Mouse (Mus musculus): ENCODE measurements around the gene Krtap1-3. TPM values are rescaled to one million over a fixed set of nuclear protein-coding genes. Genes with fewer than 3 reads are reported as not detected.

The Krtap1-3 gene
- polyA plus RNA-seq (2015; fragmentation: Nextera tagmentation; extraction: Ambion mirVana): not detected in 2 replicates

GRCm38 (mm10) chr11:99590981-99591380, at the start of gene Krtap1-3:
Gene Krtap1-3, minus strand, starts transcription at chr11:99591339.
- Histone ChIP-seq H3K9ac (ENCODE audit: low read length) (no peak within 1 kb of the TSS), H3K36me3 (ENCODE audit: control insufficient read depth, insufficient read depth) (no peaks in the 10 kb centered on the region), H3K4me1 (ENCODE audit: control insufficient read depth, insufficient read depth, low read length) (no peaks in the 10 kb centered on the region), H3K9me3 (replicated peaks; ENCODE audit: control insufficient read depth, low read length) (no peaks in the 10 kb centered on the region), H3K27me3 (ENCODE audit: control insufficient read depth, insufficient read depth, low read length) (no peaks in the 10 kb centered on the region), H3K27ac (ENCODE audit: low read length) (no peak within 1 kb of the TSS), H3K4me2 (ENCODE audit: low read depth, low read length) (no peak within 1 kb of the TSS), H3K4me3 (ENCODE audit: low read length) (no peak within 1 kb of the TSS)
- ATAC-seq (replicated peaks; ENCODE audit: extremely low read depth, insufficient read depth, low FRiP score): no peak
- WGBS: 79% methylated on average over 6 of the region's 6 CpGs

- no peaks in the 10 kb centered on the region for H3K9me3 ChIP-seq (replicated peaks; ENCODE audit: control insufficient read depth, low read length)
- H3K27me3 ChIP-seq (ENCODE audit: control insufficient read depth, insufficient read depth, low read length): no peaks in the 10 kb centered on the region
- no peaks in the 10 kb centered on the region for H3K36me3 ChIP-seq (ENCODE audit: control insufficient read depth, insufficient read depth)
- H3K4me1 ChIP-seq (ENCODE audit: control insufficient read depth, insufficient read depth, low read length): no peaks in the 10 kb centered on the region
- H3K4me2 ChIP-seq (ENCODE audit: low read depth, low read length): no peak overlapping the region
- no peak for ATAC-seq (replicated peaks; ENCODE audit: extremely low read depth, insufficient read depth, low FRiP score)
- 14% methylated on average over 1 of the region's 1 CpGs for WGBS
- no peak overlapping the region for H3K4me3 ChIP-seq (ENCODE audit: low read length)
- H3K9ac ChIP-seq (ENCODE audit: low read length): no peak overlapping the region
- H3K27ac ChIP-seq (ENCODE audit: low read length): no peak overlapping the region
Measured at GRCm38 (mm10) chr11:99640926-99641325, 49.8 kb upstream of the Krtap1-3 start.

GRCm38 (mm10) chr11:99637086-99637485, 45.9 kb upstream of the Krtap1-3 start:
- Histone ChIP-seq H3K9me3 (replicated peaks; ENCODE audit: control insufficient read depth, low read length) (no peaks in the 10 kb centered on the region), H3K4me1 (ENCODE audit: control insufficient read depth, insufficient read depth, low read length) (no peaks in the 10 kb centered on the region), H3K4me3 (ENCODE audit: low read length) (no peak overlapping the region), H3K36me3 (ENCODE audit: control insufficient read depth, insufficient read depth) (no peaks in the 10 kb centered on the region), H3K4me2 (ENCODE audit: low read depth, low read length) (no peak overlapping the region), H3K27ac (ENCODE audit: low read length) (no peak overlapping the region), H3K27me3 (ENCODE audit: control insufficient read depth, insufficient read depth, low read length) (no peaks in the 10 kb centered on the region), H3K9ac (ENCODE audit: low read length) (no peak overlapping the region)
- WGBS: 38% methylated on average over 1 of the region's 1 CpGs
- no peak for ATAC-seq (replicated peaks; ENCODE audit: extremely low read depth, insufficient read depth, low FRiP score)

GRCm38 (mm10) chr11:99634653-99635134, 43.6 kb upstream of the Krtap1-3 start, which contains the start of gene Krtap4-2:
Gene Krtap4-2, minus strand, starts transcription at chr11:99635084.
- 36% methylated on average over 8 of the region's 8 CpGs for WGBS
- H3K9me3 ChIP-seq (replicated peaks; ENCODE audit: control insufficient read depth, low read length): no peaks in the 10 kb centered on the region

GRCm38 (mm10) chr11:99633293-99633692, 42.2 kb upstream of the Krtap1-3 start:
- Histone ChIP-seq H3K4me3 (ENCODE audit: low read length) (no peak overlapping the region), H3K9ac (ENCODE audit: low read length) (no peak overlapping the region), H3K4me2 (ENCODE audit: low read depth, low read length) (no peak overlapping the region), H3K27me3 (ENCODE audit: control insufficient read depth, insufficient read depth, low read length) (0 out of 2 replicates have a peak, but pooled peaks cover 3% of the 10 kb centered on the region), H3K4me1 (ENCODE audit: control insufficient read depth, insufficient read depth, low read length) (no peaks in the 10 kb centered on the region), H3K9me3 (replicated peaks; ENCODE audit: control insufficient read depth, low read length) (no peaks in the 10 kb centered on the region), H3K27ac (ENCODE audit: low read length) (no peak overlapping the region), H3K36me3 (ENCODE audit: control insufficient read depth, insufficient read depth) (no peaks in the 10 kb centered on the region)
- WGBS: 45% methylated on average over 2 of the region's 2 CpGs
- ATAC-seq (replicated peaks; ENCODE audit: extremely low read depth, insufficient read depth, low FRiP score): no peak

More at GRCm38 (mm10) chr11:99634653-99635134, 43.6 kb upstream of the Krtap1-3 start, which contains the start of gene Krtap4-2:
- Histone ChIP-seq H3K27ac (ENCODE audit: low read length) (no peak within 1 kb of the TSS), H3K36me3 (ENCODE audit: control insufficient read depth, insufficient read depth) (no peaks in the 10 kb centered on the region), H3K4me1 (ENCODE audit: control insufficient read depth, insufficient read depth, low read length) (no peaks in the 10 kb centered on the region), H3K4me2 (ENCODE audit: low read depth, low read length) (no peak within 1 kb of the TSS), H3K4me3 (ENCODE audit: low read length) (no peak within 1 kb of the TSS), H3K27me3 (ENCODE audit: control insufficient read depth, insufficient read depth, low read length) (0 out of 2 replicates have a peak, but pooled peaks cover 3% of the 10 kb centered on the region), H3K9ac (ENCODE audit: low read length) (no peak within 1 kb of the TSS)
- no peak for ATAC-seq (replicated peaks; ENCODE audit: extremely low read depth, insufficient read depth, low FRiP score)

GRCm38 (mm10) chr11:99630890-99631289, 39.8 kb upstream of the Krtap1-3 start:
- Histone ChIP-seq H3K9me3 (replicated peaks; ENCODE audit: control insufficient read depth, low read length) (no peaks in the 10 kb centered on the region), H3K27me3 (ENCODE audit: control insufficient read depth, insufficient read depth, low read length) (0 out of 2 replicates have a peak, but pooled peaks cover 3% of the 10 kb centered on the region), H3K9ac (ENCODE audit: low read length) (no peak overlapping the region), H3K4me3 (ENCODE audit: low read length) (no peak overlapping the region), H3K4me1 (ENCODE audit: control insufficient read depth, insufficient read depth, low read length) (no peaks in the 10 kb centered on the region), H3K36me3 (ENCODE audit: control insufficient read depth, insufficient read depth) (no peaks in the 10 kb centered on the region), H3K4me2 (ENCODE audit: low read depth, low read length) (no peak overlapping the region), H3K27ac (ENCODE audit: low read length) (no peak overlapping the region)
- ATAC-seq (replicated peaks; ENCODE audit: extremely low read depth, insufficient read depth, low FRiP score): no peak
- WGBS: 67% methylated on average over 3 of the region's 3 CpGs

- ATAC-seq (replicated peaks; ENCODE audit: extremely low read depth, insufficient read depth, low FRiP score): no peak
- H3K36me3 ChIP-seq (ENCODE audit: control insufficient read depth, insufficient read depth): no peaks in the 10 kb centered on the region
- H3K4me1 ChIP-seq (ENCODE audit: control insufficient read depth, insufficient read depth, low read length): no peaks in the 10 kb centered on the region
- H3K27me3 ChIP-seq (ENCODE audit: control insufficient read depth, insufficient read depth, low read length): 0 out of 2 replicates have a peak, but pooled peaks cover 3% of the 10 kb centered on the region
- H3K9ac ChIP-seq (ENCODE audit: low read length): no peak within 1 kb of the TSS
- no peak within 1 kb of the TSS for H3K27ac ChIP-seq (ENCODE audit: low read length)
- H3K4me3 ChIP-seq (ENCODE audit: low read length): no peak within 1 kb of the TSS
- 71% methylated on average over 4 of the region's 4 CpGs for WGBS
- no peak within 1 kb of the TSS for H3K4me2 ChIP-seq (ENCODE audit: low read depth, low read length)
- H3K9me3 ChIP-seq (replicated peaks; ENCODE audit: control insufficient read depth, low read length): no peaks in the 10 kb centered on the region
Measured at GRCm38 (mm10) chr11:99628138-99628537, 37.0 kb upstream of the Krtap1-3 start, which contains the start of gene Krtap4-1. Gene Krtap4-1, minus strand, starts transcription at chr11:99628238.

GRCm38 (mm10) chr11:99620335-99620734, 29.2 kb upstream of the Krtap1-3 start, which contains the start of gene Gm11562:
Gene Gm11562, minus strand, starts transcription at chr11:99620435.
- no peak within 1 kb of the TSS for H3K27ac ChIP-seq (ENCODE audit: low read length)
- no peaks in the 10 kb centered on the region for H3K4me1 ChIP-seq (ENCODE audit: control insufficient read depth, insufficient read depth, low read length)
- no peaks in the 10 kb centered on the region for H3K36me3 ChIP-seq (ENCODE audit: control insufficient read depth, insufficient read depth)
- ATAC-seq (replicated peaks; ENCODE audit: extremely low read depth, insufficient read depth, low FRiP score): no peak
- H3K4me2 ChIP-seq (ENCODE audit: low read depth, low read length): no peak within 1 kb of the TSS
- no peak within 1 kb of the TSS for H3K9ac ChIP-seq (ENCODE audit: low read length)
- H3K4me3 ChIP-seq (ENCODE audit: low read length): no peak within 1 kb of the TSS
- H3K27me3 ChIP-seq (ENCODE audit: control insufficient read depth, insufficient read depth, low read length): no peaks in the 10 kb centered on the region
- WGBS: 65% methylated on average over 2 of the region's 2 CpGs
- H3K9me3 ChIP-seq (replicated peaks; ENCODE audit: control insufficient read depth, low read length): no peaks in the 10 kb centered on the region

GRCm38 (mm10) chr11:99614796-99615363, 23.7 kb upstream of the Krtap1-3 start, which contains the start of gene Krtap2-4:
Gene Krtap2-4, minus strand, starts transcription at chr11:99614846.
- WGBS: 61% methylated on average over 3 of the region's 3 CpGs

More at GRCm38 (mm10) chr11:99614796-99615363, 23.7 kb upstream of the Krtap1-3 start, which contains the start of gene Krtap2-4:
- Histone ChIP-seq H3K27me3 (ENCODE audit: control insufficient read depth, insufficient read depth, low read length) (no peaks in the 10 kb centered on the region), H3K27ac (ENCODE audit: low read length) (no peak within 1 kb of the TSS), H3K9ac (ENCODE audit: low read length) (no peak within 1 kb of the TSS), H3K4me3 (ENCODE audit: low read length) (no peak within 1 kb of the TSS), H3K9me3 (replicated peaks; ENCODE audit: control insufficient read depth, low read length) (no peaks in the 10 kb centered on the region), H3K4me2 (ENCODE audit: low read depth, low read length) (no peak within 1 kb of the TSS), H3K36me3 (ENCODE audit: control insufficient read depth, insufficient read depth) (no peaks in the 10 kb centered on the region), H3K4me1 (ENCODE audit: control insufficient read depth, insufficient read depth, low read length) (no peaks in the 10 kb centered on the region)
- no peak for ATAC-seq (replicated peaks; ENCODE audit: extremely low read depth, insufficient read depth, low FRiP score)
